Mouse (Mus musculus) midbrain, embryonic 14.5 days (tissue): ENCODE results near the gene Gm44596. TPM values are rescaled to one million over a fixed set of nuclear protein-coding genes. Genes with fewer than 3 reads are reported as not detected.
"Not testable (repeated sequence)": the region's sequence is repeated elsewhere in the genome, so short reads cannot be mapped to it uniquely, and the experiment has no call there.

Experiments used
- ATAC-seq: fragments of 200-750 bp; cut with Nextera tagmentation; 2 replicates; pipeline ENCODE4 v1.8.0; 2017; ENCODE audit warnings: moderate number of reproducible peaks, moderate library complexity; ENCODE audit not compliant: low FRiP score, low TSS enrichment
- DNase-seq: peaks from one replicate; pipeline ENCODE4 v3.0.0-alpha.2; 2015
- H3K27ac ChIP-seq: fragments of 300-500 bp; sonication (generic); replicated peaks from 2 replicates; pipeline ENCODE4 v1.5.1; 2014; ENCODE audit warnings: mild to moderate bottlenecking, low read depth, low read length, moderate library complexity
- H3K27me3 ChIP-seq: fragments of 300-500 bp; sonication (generic); 2 replicates; pipeline ENCODE4 v1.6.1; 2014; ENCODE audit warnings: low read length, control low read depth, mixed read lengths; ENCODE audit not compliant: control insufficient read depth, insufficient read depth
- H3K36me3 ChIP-seq: fragments of 300-500 bp; sonication (generic); 2 replicates; pipeline ENCODE4 v1.6.1; 2014; ENCODE audit warnings: low read length, control low read depth; ENCODE audit not compliant: control insufficient read depth, insufficient read depth
- H3K4me1 ChIP-seq: fragments of 300-500 bp; sonication (generic); 2 replicates; pipeline ENCODE4 v1.6.1; 2014; ENCODE audit warnings: mild to moderate bottlenecking, antibody characterized with exemption, low read length, control low read depth; ENCODE audit not compliant: control insufficient read depth, insufficient read depth
- H3K4me2 ChIP-seq: fragments of 300-500 bp; sonication (generic); 2 replicates; pipeline ENCODE4 v1.6.1; 2014; ENCODE audit warnings: mild to moderate bottlenecking, low read length, moderate library complexity
- H3K4me3 ChIP-seq: fragments of 300-500 bp; sonication (generic); replicated peaks from 2 replicates; pipeline ENCODE4 v1.5.1; 2014; ENCODE audit warnings: low read depth, low read length
- H3K9ac ChIP-seq: fragments of 300-500 bp; sonication (generic); replicated peaks from 2 replicates; pipeline ENCODE4 v1.6.1; 2014; ENCODE audit warnings: mild to moderate bottlenecking, low read length, moderate library complexity
- H3K9me3 ChIP-seq: fragments of 300-500 bp; sonication (generic); 2 replicates; pipeline ENCODE4 v1.6.1; 2016; ENCODE audit warnings: low read length, control low read depth, mixed read lengths; ENCODE audit not compliant: control insufficient read depth
- WGBS: fragments of 180-500 bp; shearing (Covaris S2); extraction: QIAGEN DNeasy Blood & Tissue Kit; methylation state at CpG from one replicate; pipeline ENCODE4 v1.1.7; 2014; 5-methylcytosine and 5-hydroxymethylcytosine counted together
- polyA plus RNA-seq: library from polyadenylated mRNA; unstranded; fragments of >200 nt; fragmentation: Nextera tagmentation; extraction: Ambion mirVana; gene quantifications from 2 replicates; pipeline ENCODE4 v1.2.1, GENCODE M21; 2014

Gm44596 gene
- polyA plus RNA-seq, 1 experiment from 2014 or later, result not detected

GRCm38 (mm10) chr6:128366466-128366865 is 8.8 kb upstream of the Gm44596 start:
- H3K27ac ChIP-seq, result no peak overlapping the region
- no peak overlapping the region for H3K9ac ChIP-seq
- no peaks in the 10 kb centered on the region for H3K9me3 ChIP-seq
- no peak overlapping the region for H3K4me2 ChIP-seq
- H3K36me3 ChIP-seq, result peaks cover 4% of the 10 kb centered on the region
- H3K27me3 ChIP-seq, result no peaks in the 10 kb centered on the region
- H3K4me3 ChIP-seq, result no peak overlapping the region
- ATAC-seq (no peak), DNase-seq (no peak)
- peaks cover 6% of the 10 kb centered on the region for H3K4me1 ChIP-seq
- 97% methylated on average over 5 of the region's 5 CpGs for WGBS

- Histone ChIP-seq H3K36me3 (peaks cover 10% of the 10 kb centered on the region), H3K4me3 (no peak overlapping the region), H3K9me3 (no peaks in the 10 kb centered on the region), H3K9ac (no peak overlapping the region), H3K27ac (no peak overlapping the region), H3K27me3 (no peaks in the 10 kb centered on the region), H3K4me1 (peaks cover 5% of the 10 kb centered on the region), H3K4me2 (no peak overlapping the region)
- DNase-seq (no peak), ATAC-seq (no peak)
- 89% methylated on average over 5 of the region's 5 CpGs for WGBS
These were observed 5.3 kb upstream of the Gm44596 start for GRCm38 (mm10) chr6:128370040-128370439.

GRCm38 (mm10) chr6:128376371-128377085 is 1.2 kb downstream of the Gm44596 start:
- peaks cover 5% of the 10 kb centered on the region for H3K36me3 ChIP-seq
- H3K27ac ChIP-seq, result no peak overlapping the region
- H3K27me3 ChIP-seq, result no peaks in the 10 kb centered on the region
- H3K4me3 ChIP-seq, result no peak overlapping the region
- DNase-seq, result no peak
- 90% methylated on average over 17 of the region's 17 CpGs for WGBS
- H3K9ac ChIP-seq, result no peak overlapping the region
- peaks cover 8% of the 10 kb centered on the region for H3K4me1 ChIP-seq
- ATAC-seq, result no peak
- no peak overlapping the region for H3K4me2 ChIP-seq
- H3K9me3 ChIP-seq, result no peaks in the 10 kb centered on the region

- WGBS, result 91% methylated on average over 16 of the region's 16 CpGs
- H3K4me1 ChIP-seq, result peaks cover 7% of the 10 kb centered on the region
- no peaks in the 10 kb centered on the region for H3K27me3 ChIP-seq
- no peaks in the 10 kb centered on the region; the same call in 1 of the 2 replicates for H3K36me3 ChIP-seq
- ATAC-seq (no peak), DNase-seq (no peak)
- H3K27ac ChIP-seq, result no peak overlapping the region
- no peaks in the 10 kb centered on the region for H3K9me3 ChIP-seq
- no peak overlapping the region for H3K4me3 ChIP-seq
- no peak overlapping the region for H3K4me2 ChIP-seq
- no peak overlapping the region for H3K9ac ChIP-seq
These were observed 4.3 kb downstream of the Gm44596 start for GRCm38 (mm10) chr6:128379636-128380035.

- H3K9ac ChIP-seq, H3K4me1 ChIP-seq, H3K27ac ChIP-seq, H3K27me3 ChIP-seq, H3K4me3 ChIP-seq, DNase-seq, H3K36me3 ChIP-seq, H3K9me3 ChIP-seq, ATAC-seq, H3K4me2 ChIP-seq: not testable (repeated sequence)
- WGBS, result 76% methylated on average over 1 of the region's 1 CpGs
These were observed 5.4 kb downstream of the Gm44596 start for GRCm38 (mm10) chr6:128380594-128381167.

- no peak overlapping the region for H3K4me2 ChIP-seq
- WGBS, result 81% methylated on average over 3 of the region's 3 CpGs
- ATAC-seq (no peak), DNase-seq (no peak)
- H3K36me3 ChIP-seq, result no peaks in the 10 kb centered on the region; the same call in 1 of the 2 replicates
- H3K9me3 ChIP-seq, result no peaks in the 10 kb centered on the region
- H3K27me3 ChIP-seq, result no peaks in the 10 kb centered on the region
- H3K4me3 ChIP-seq, result no peak overlapping the region
- H3K27ac ChIP-seq, result no peak overlapping the region
- H3K9ac ChIP-seq, result no peak overlapping the region
- H3K4me1 ChIP-seq, result no peaks in the 10 kb centered on the region
These were observed 6.0 kb downstream of the Gm44596 start for GRCm38 (mm10) chr6:128381254-128381653.

GRCm38 (mm10) chr6:128383752-128384151 is 8.4 kb downstream of the Gm44596 start:
- Histone ChIP-seq H3K9me3 (no peaks in the 10 kb centered on the region), H3K4me3 (no peak overlapping the region), H3K36me3 (no peaks in the 10 kb centered on the region), H3K4me1 (no peaks in the 10 kb centered on the region), H3K9ac (no peak overlapping the region), H3K27ac (no peak overlapping the region), H3K4me2 (no peak overlapping the region), H3K27me3 (no peaks in the 10 kb centered on the region)
- DNase-seq (no peak), ATAC-seq (no peak)
- 71% methylated on average over 7 of the region's 7 CpGs for WGBS

GRCm38 (mm10) chr6:128385026-128385425 is 9.7 kb downstream of the Gm44596 start:
- 85% methylated on average over 1 of the region's 1 CpGs for WGBS
- Histone ChIP-seq H3K27me3 (no peaks in the 10 kb centered on the region), H3K9me3 (no peaks in the 10 kb centered on the region), H3K27ac (no peak overlapping the region), H3K4me3 (no peak overlapping the region), H3K36me3 (no peaks in the 10 kb centered on the region), H3K9ac (no peak overlapping the region), H3K4me1 (no peaks in the 10 kb centered on the region), H3K4me2 (no peak overlapping the region)
- DNase-seq (no peak), ATAC-seq (no peak)

- 100% methylated on average over 1 of the region's 1 CpGs for WGBS
- DNase-seq, result no peak
- Histone ChIP-seq H3K4me1 (no peaks in the 10 kb centered on the region), H3K36me3 (no peaks in the 10 kb centered on the region), H3K4me3 (no peak overlapping the region), H3K9me3 (no peaks in the 10 kb centered on the region), H3K27ac (no peak overlapping the region), H3K9ac (no peak overlapping the region), H3K4me2 (no peak overlapping the region), H3K27me3 (no peaks in the 10 kb centered on the region)
- no peak for ATAC-seq
These were observed 13.9 kb downstream of the Gm44596 start for GRCm38 (mm10) chr6:128389185-128389584.
